Mouse (Mus musculus): ENCODE results near the gene Zfyve27. TPM values are rescaled to one million over a fixed set of nuclear protein-coding genes. Genes with fewer than 3 reads are reported as not detected.

Gene Zfyve27
- total and polyA plus RNA-seq, 3 experiments, result 27.0 to 40.2 TPM; not detected in 1

GRCm38 (mm10) chr19:42214601-42215000 is 50.9 kb downstream of the Zfyve27 start:
- H3K9ac ChIP-seq (ENCODE audit: control insufficient read depth, low read depth, low read length, poor library complexity, severe bottlenecking), result no peak overlapping the region
- H3K79me2 ChIP-seq (ENCODE audit: control insufficient read depth, insufficient read depth, low read length, poor library complexity), result no peaks in the 10 kb centered on the region
- H3K27me3 ChIP-seq (ENCODE audit: control insufficient read depth in 1 of 2, insufficient read depth in 2 of 2, low read length in 2 of 2), result peaks cover 8% of the 10 kb centered on the region in 2 experiments
- H3K4me3 ChIP-seq (ENCODE audit: control insufficient read depth in 1 of 2, insufficient read depth in 1 of 2, low read depth in 2 of 2, low read length in 2 of 2), result no peak overlapping the region
- no peak overlapping the region for H3K27ac ChIP-seq (ENCODE audit: control insufficient read depth, low read depth, low read length)
- no peaks in the 10 kb centered on the region for H3K36me3 ChIP-seq (ENCODE audit: control insufficient read depth in 1 of 2, insufficient read depth in 2 of 2, low read length in 2 of 2)
- DNase-seq (ENCODE audit: low read depth, low spot score), result no peak
- H3K9me3 ChIP-seq (replicated peaks; ENCODE audit: insufficient read depth, low read length), result no peaks in the 10 kb centered on the region
- no peaks in the 10 kb centered on the region for H3K4me1 ChIP-seq (ENCODE audit: control insufficient read depth in 1 of 2, insufficient read depth in 2 of 2, low read length in 2 of 2)
- TF ChIP-seq BHLHE40 (IDR thresholded peaks at IDR 0.05; ENCODE audit: borderline replicate concordance, low read depth, low read length), result no peak
- no peak for TF ChIP-seq NRF1 (IDR thresholded peaks at IDR 0.05; ENCODE audit: insufficient read depth, low read depth, low read length, poor library complexity, severe bottlenecking)
- no peak for TF ChIP-seq CTCF (IDR thresholded peaks at IDR 0.05 in 2 of 3, conservative IDR thresholded peaks at IDR 0.05 in 1 of 3; ENCODE audit: control insufficient read depth in 1 of 3, insufficient read depth in 1 of 3, low read depth in 2 of 3, low read length in 3 of 3, poor library complexity in 1 of 3, severe bottlenecking in 1 of 3)
- TF ChIP-seq MXI1 (IDR thresholded peaks at IDR 0.05; ENCODE audit: low read depth, low read length), result no peak
- no peak for TF ChIP-seq EP300 (IDR thresholded peaks at IDR 0.05; ENCODE audit: low read depth in 1 of 2, low read length in 2 of 2)
- TF ChIP-seq ZMIZ1 (IDR thresholded peaks at IDR 0.05; ENCODE audit: low read depth, low read length), result no peak

GRCm38 (mm10) chr19:42216699-42217373 is 53.1 kb downstream of the Zfyve27 start:
- no peak for DNase-seq (ENCODE audit: low read depth, low spot score)
- H3K27ac ChIP-seq (ENCODE audit: control insufficient read depth, low read depth, low read length), result no peak overlapping the region
- no peaks in the 10 kb centered on the region for H3K36me3 ChIP-seq (ENCODE audit: control insufficient read depth in 1 of 2, insufficient read depth in 2 of 2, low read length in 2 of 2)
- H3K27me3 ChIP-seq (ENCODE audit: control insufficient read depth in 1 of 2, insufficient read depth in 2 of 2, low read length in 2 of 2), result no peaks in the 10 kb centered on the region; a peak in 2 of 4 replicates
- H3K4me3 ChIP-seq (ENCODE audit: control insufficient read depth in 1 of 2, insufficient read depth in 1 of 2, low read depth in 2 of 2, low read length in 2 of 2), result no peak overlapping the region
- no peaks in the 10 kb centered on the region for H3K79me2 ChIP-seq (ENCODE audit: control insufficient read depth, insufficient read depth, low read length, poor library complexity)
- no peak overlapping the region for H3K9ac ChIP-seq (ENCODE audit: control insufficient read depth, low read depth, low read length, poor library complexity, severe bottlenecking)
- no peaks in the 10 kb centered on the region for H3K4me1 ChIP-seq (ENCODE audit: control insufficient read depth in 1 of 2, insufficient read depth in 2 of 2, low read length in 2 of 2)
- no peak for TF ChIP-seq BHLHE40 (IDR thresholded peaks at IDR 0.05; ENCODE audit: borderline replicate concordance, low read depth, low read length)
- TF ChIP-seq SMC3 (IDR thresholded peaks at IDR 0.05; ENCODE audit: low read depth, low read length), result no peak
- no peak for TF ChIP-seq ZC3H11A (IDR thresholded peaks at IDR 0.05; ENCODE audit: low read depth, low read length)
- no peak for TF ChIP-seq CHD2 (IDR thresholded peaks at IDR 0.05; ENCODE audit: low read length)
- TF ChIP-seq POLR2A (IDR thresholded peaks at IDR 0.05; ENCODE audit: control insufficient read depth in 1 of 2, insufficient read depth in 1 of 2, low read depth in 1 of 2, low read length in 2 of 2, poor library complexity in 1 of 2), result no peak
- no peak for TF ChIP-seq RAD21 (IDR thresholded peaks at IDR 0.05; ENCODE audit: low read depth, low read length)
- TF ChIP-seq ZMIZ1 (IDR thresholded peaks at IDR 0.05; ENCODE audit: low read depth, low read length), result no peak
- no peak for TF ChIP-seq ETS1 (IDR thresholded peaks at IDR 0.05; ENCODE audit: low read depth, low read length)
- TF ChIP-seq JUND (IDR thresholded peaks at IDR 0.05; ENCODE audit: low read depth, low read length), result no peak
- TF ChIP-seq POLR2AphosphoS2 (IDR thresholded peaks at IDR 0.05; ENCODE audit: low read length), result no peak
- TF ChIP-seq EP300 (IDR thresholded peaks at IDR 0.05; ENCODE audit: low read depth in 1 of 2, low read length in 2 of 2), result no peak
- no peak for TF ChIP-seq USF1 (IDR thresholded peaks at IDR 0.05; ENCODE audit: low read depth, low read length)
- TF ChIP-seq SIN3A (IDR thresholded peaks at IDR 0.05; ENCODE audit: low read length), result no peak
- no peak for TF ChIP-seq ZKSCAN1 (IDR thresholded peaks at IDR 0.05; ENCODE audit: low read depth, low read length)
- no peak for TF ChIP-seq MXI1 (IDR thresholded peaks at IDR 0.05; ENCODE audit: low read depth, low read length)
- TF ChIP-seq RCOR1 (IDR thresholded peaks at IDR 0.05; ENCODE audit: low read depth, low read length), result no peak
- H3K9me3 ChIP-seq (replicated peaks; ENCODE audit: insufficient read depth, low read length), result no peaks in the 10 kb centered on the region

Data from MEL (cell line).